Mouse (Mus musculus): Measurements from ENCODE around the gene Rnf10.

DNA sequence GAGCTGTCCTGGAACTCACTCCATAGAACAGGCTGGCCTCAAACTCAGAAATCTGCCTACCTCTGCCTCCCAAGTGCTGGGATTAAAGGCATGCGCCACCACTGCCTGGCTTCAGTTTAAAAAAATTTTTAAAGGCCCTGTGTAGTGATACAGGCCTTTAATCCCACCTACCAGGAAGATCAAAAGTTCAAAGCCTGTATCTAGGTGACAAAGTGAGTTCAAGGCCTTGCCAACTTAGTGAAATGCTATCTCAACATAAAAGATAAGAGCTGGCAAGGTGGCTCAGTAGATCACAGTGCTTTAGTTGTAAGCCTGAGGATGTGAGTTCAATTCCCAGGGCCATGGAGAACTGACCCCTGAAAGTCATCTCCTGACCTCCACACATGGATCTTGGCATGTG, 5.4 kb upstream of the Rnf10 start:
- TF ChIP-seq CTCF (conservative IDR thresholded peaks at IDR 0.05; ENCODE audit: low read length) = no peak
- TF ChIP-seq POU5F1 (IDR thresholded peaks at IDR 0.05; ENCODE audit: borderline replicate concordance, low read length) = no peak
